Mouse (Mus musculus): ENCODE data around the gene Commd2.

The Commd2 gene

DNA sequence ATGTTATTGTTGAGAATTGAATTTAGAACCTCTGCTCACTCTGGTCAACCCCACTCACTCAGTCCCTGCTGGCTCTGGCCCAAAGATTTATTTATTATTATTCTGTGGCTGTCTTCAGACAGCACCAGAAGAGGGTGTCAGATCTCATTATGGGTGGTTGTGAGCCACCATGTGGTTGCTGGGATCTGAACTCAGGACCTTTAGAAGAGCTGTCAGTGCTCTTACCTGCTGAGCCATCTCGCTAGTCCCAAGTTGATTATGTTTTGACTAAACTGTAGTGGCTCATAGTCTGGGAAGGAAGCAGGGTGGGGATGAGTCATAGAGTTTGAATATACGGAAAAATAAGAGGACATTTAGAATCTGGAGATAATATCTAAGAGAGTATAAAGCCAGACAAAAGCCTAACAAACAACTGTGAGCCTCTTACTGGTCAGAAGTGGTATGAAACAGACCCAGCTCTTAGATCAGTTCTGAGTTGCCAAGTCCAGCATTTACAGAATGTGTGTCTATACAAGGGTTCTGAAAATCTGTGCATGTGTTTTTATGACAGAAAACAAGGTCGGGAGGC lies 39.0 kb downstream of the Commd2 start:
- no peak for DNase-seq

DNA sequence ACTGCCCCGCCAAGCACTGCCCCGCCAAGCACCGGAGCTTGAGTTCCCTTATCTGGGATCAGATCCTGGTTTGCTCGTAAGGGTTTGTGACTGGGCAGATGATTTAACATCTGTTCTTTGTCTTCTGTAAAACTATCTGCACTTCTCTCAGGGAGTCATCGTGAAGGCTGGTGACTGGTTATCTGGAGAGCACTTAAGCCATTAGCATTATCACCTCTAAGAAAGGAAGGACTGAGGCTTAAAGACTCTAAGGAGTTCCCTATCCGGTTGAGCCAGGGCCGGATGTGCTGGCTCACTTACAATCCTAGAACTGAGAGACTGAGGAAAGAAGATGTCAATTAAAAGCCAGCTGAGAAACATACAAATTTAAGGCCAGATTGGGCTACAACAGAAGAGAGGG lies 39.7 kb downstream of the Commd2 start:
- DNase-seq, result no peak

DNA sequence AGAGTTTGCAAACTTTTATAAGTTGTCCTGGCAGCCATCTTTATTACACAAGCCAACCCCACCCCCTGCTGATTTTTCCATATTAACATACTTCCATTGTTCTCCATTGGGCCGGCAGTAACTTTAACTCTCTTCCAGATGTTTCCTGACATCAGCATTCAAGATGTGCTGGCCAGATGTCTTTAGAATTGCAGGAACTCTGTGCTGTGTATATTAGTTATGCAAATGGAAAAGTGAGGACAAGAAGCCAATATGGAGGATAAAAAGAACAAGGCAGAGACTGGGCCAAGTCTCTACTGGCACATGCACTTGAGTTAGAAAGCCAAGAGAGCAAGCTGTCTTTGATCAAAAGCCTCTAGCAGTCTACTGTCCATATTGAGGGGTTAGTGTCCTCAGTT lies 46.9 kb downstream of the Commd2 start:
- DNase-seq, result no peak

DNA sequence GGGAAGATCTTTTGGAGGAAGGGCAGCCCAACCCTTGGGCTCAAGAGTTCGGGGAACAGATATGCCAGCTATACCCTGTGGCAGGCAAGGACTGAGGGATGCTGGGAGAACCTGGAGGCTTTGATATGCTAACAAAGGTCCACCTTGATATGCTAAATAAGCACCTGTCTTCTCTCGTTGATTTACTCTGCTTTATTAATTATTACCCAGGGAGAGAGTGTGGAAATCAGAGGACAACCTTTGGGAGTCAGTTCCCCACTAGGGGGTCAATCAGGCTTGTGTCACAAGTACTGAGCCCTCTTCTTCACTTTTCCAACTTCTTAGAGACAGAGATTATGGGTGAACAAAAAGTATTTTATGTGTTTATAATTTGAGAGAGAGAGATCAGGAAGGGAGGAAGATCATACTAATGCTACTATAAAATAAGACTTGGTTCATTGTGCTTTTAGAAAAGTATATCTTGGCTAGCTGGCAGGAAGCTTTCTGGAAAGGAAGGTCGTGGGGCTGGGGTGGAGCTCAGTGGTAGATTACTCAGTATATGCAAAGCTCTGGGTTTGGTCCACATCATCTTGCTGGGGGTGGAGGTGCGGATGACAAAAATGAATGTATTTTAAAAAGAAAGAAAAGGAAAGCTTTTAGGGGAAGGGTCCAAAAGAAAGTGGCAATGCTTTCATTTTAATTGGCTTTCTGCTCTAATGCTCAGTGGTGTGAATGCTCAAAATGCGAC lies 47.5 kb downstream of the Commd2 start:
- DNase-seq, result no peak

DNA sequence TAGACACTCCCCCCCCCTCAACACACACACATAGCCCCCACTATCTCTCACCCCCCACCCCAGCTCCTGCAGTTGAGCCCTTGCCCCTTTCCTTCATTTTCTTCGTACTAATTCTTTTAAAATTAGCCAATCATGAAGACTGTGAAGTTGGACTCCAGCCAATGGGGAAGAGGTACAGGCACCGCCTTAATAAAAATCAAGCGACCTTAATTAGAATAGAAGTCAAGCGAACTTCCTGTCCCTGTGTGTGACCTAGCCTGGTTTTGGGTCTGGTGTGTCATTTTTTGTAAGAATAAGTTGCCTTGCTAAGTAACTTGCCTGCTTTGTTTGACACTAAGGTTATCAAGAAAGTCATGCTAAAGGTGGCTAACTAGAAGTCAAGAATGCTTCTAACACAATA lies 48.9 kb downstream of the Commd2 start:
- DNase-seq, result no peak

DNA sequence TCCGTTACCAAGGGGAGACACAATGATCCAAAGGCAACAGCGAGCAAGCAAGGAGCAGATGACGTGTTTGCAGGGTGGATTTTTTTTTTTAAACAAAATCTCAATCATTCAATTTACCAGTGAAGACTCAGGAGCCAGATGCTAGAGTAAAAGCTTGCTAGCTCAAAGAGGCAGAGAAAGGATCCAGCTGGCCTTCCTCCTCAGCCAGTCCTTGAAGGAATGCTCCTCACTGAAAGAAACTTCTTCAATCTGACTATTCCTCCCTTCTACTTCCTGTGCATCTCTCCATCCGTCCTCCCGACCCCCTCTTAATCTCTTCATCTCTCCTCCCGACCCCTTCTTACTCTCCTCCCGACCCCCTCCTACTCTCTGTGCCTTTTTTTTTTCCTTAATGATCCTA lies 54.9 kb downstream of the Commd2 start:
- no peak for DNase-seq

DNA sequence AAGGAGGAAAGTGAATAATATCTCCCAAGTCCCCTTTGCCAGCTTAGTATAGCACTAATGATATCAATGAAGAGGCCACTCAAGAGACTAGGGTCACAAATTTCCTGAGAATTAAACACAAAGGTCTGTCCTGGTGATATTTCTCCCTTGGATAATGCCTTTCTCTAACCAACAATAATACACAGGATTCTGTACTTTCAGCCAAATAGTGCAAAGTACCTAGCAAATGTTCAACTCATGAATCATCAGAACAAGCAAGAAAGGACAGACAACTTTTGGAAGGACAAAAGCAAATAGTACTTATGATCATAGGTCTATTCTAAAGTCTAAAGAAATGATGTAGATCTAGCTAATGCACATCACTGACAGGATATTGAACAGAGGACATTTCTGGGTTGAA lies 56.0 kb downstream of the Commd2 start:
- DNase-seq, result no peak
